Mouse (Mus musculus) E14TG2a.4 (cell line): ENCODE measurements around the gene Tns3.
A peak's percentile ranks its signal among the peaks of the same experiment; 100 is the strongest.

Source experiments
- CTCF ChIP-seq: conservative IDR thresholded peaks from 2 replicates; pipeline ENCODE4 v1.5.1; 2014; ENCODE audit warnings: low read length
- NANOG ChIP-seq: IDR thresholded peaks from 2 replicates; pipeline ENCODE4 v1.6.1; 2014; ENCODE audit warnings: borderline replicate concordance, low read length, mixed read lengths

- TF ChIP-seq CTCF (peak; percentile 21; the same call in 1 of the 2 replicates), NANOG (0 out of 2 replicates have a peak, but pooled peaks have one; percentile 39)
These were observed 11.3 kb downstream of the Tns3 start for GRCm38 (mm10) chr11:8652792-8653645.
